Mouse (Mus musculus) neural tube, embryonic 14.5 days (tissue): Measurements from ENCODE around the gene Megf11. TPM values are rescaled to one million over a fixed set of nuclear protein-coding genes. Genes with fewer than 3 reads are reported as not detected.

Experiments used
- ATAC-seq: fragments of 200-750 bp; cut with Nextera tagmentation; 2 replicates; pipeline ENCODE4 v1.8.0; 2017; ENCODE audit warnings: low read depth, mild to moderate bottlenecking, moderate TSS enrichment, moderate library complexity
- H3K27ac ChIP-seq: fragments of 300-500 bp; sonication (generic); 2 replicates; pipeline ENCODE4 v1.5.1; 2014; ENCODE audit warnings: low read depth, mild to moderate bottlenecking, control low read depth, low read length, moderate library complexity, mixed read lengths
- H3K27me3 ChIP-seq: fragments of 300-500 bp; sonication (generic); 2 replicates; pipeline ENCODE4 v1.6.1; 2014; ENCODE audit warnings: low read length; ENCODE audit not compliant: control insufficient read depth, insufficient read depth
- H3K36me3 ChIP-seq: fragments of 300-500 bp; sonication (generic); 2 replicates; pipeline ENCODE4 v1.6.1; 2014; ENCODE audit warnings: low read length, mixed read lengths; ENCODE audit not compliant: control insufficient read depth, insufficient read depth
- H3K4me1 ChIP-seq: fragments of 300-500 bp; sonication (generic); 2 replicates; pipeline ENCODE4 v1.6.1; 2014; ENCODE audit warnings: low read length; ENCODE audit not compliant: control insufficient read depth, insufficient read depth
- H3K4me2 ChIP-seq: fragments of 300-500 bp; sonication (generic); 2 replicates; pipeline ENCODE4 v1.6.1; 2014; ENCODE audit warnings: mild to moderate bottlenecking, low read depth, low read length, control low read depth
- H3K4me3 ChIP-seq: fragments of 300-500 bp; sonication (generic); 2 replicates; pipeline ENCODE4 v1.5.1; 2014; ENCODE audit warnings: low read depth, low read length, control low read depth, mixed read lengths
- H3K9ac ChIP-seq: fragments of 300-500 bp; sonication (generic); replicated peaks from 2 replicates; pipeline ENCODE4 v1.6.1; 2014; ENCODE audit warnings: low read depth, mild to moderate bottlenecking, control low read depth, low read length, mixed read lengths
- H3K9me3 ChIP-seq: fragments of 300-500 bp; sonication (generic); 2 replicates; pipeline ENCODE4 v1.6.1; 2016; ENCODE audit warnings: low read length; ENCODE audit not compliant: control insufficient read depth
- WGBS: fragments of 180-500 bp; shearing (Covaris S2); extraction: QIAGEN DNeasy Blood & Tissue Kit; methylation state at CpG from one replicate; pipeline ENCODE4 v1.1.7; 2014; 5-methylcytosine and 5-hydroxymethylcytosine counted together
- polyA plus RNA-seq: library from polyadenylated mRNA; unstranded; fragments of >200 nt; fragmentation: Nextera tagmentation; extraction: Ambion mirVana; gene quantifications from 2 replicates; pipeline ENCODE4 v1.2.1, GENCODE M21; 2014

Gene Megf11
- polyA plus RNA-seq, 1 experiment from 2014 or later = 17.7 TPM

DNA sequence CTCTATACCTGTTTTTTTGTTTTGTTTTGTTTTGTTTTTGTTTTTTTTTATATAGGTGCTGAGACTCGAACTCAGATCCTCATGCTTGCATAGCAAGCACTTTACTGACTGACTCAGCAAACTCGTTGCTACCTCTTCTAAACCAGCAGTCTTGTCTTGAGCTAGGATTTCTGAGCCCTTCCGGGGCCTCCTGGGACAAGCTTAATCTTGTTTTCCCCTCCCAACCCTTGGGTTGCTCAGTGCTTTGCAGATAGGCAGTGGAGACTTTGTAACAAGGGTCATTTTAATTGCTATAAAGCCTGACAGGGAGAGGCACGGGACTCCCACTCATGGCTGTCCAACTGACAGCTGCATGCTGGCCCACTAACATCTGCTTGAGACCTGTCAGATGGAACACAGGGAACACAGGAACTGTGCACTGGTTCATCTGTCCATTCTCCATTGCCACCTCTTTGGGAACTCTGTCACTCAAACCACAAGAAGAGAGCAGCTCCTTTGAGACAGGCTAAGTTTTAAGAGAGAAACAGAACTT lies 147.4 kb downstream of the Megf11 start:
- Histone ChIP-seq H3K4me2 (no peak overlapping the region), H3K4me1 (peaks cover 7% of the 10 kb centered on the region; the same call in 1 of the 2 replicates), H3K4me3 (no peak overlapping the region), H3K27ac (no peak overlapping the region), H3K9me3 (no peaks in the 10 kb centered on the region), H3K9ac (no peak overlapping the region), H3K27me3 (no peaks in the 10 kb centered on the region), H3K36me3 (no peaks in the 10 kb centered on the region)
- WGBS = 76% methylated on average over 4 of the region's 4 CpGs
- no peak for ATAC-seq

DNA sequence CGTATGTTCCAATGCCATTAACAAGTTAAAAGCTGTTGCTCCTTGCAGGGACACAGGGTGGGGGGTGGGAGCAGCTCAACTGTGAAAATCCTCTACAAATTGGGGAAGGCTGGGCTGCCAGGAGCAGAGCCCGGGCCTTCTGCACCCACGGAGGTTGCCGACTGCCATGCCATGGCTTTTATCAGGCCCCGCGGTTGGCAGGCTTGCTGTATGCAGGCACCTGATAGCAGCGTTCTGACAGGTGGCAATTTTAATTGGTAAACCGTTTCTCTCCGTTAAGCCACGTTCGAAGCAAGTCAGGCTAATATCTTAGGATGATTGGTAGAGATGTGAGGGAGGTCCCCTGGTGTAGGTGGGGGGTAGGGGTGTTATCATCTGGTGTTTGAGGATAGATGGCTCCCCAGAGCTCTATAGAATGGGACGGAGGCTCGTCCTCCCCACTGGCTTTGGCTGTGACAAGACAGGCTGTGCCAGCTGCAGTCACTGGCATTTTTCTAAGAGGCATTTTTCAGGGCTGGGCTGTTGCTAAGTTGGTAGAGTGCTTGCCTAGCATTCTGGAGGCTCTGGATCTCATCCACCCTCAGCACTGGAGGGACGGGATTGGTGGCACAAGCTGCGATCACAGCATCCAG lies 148.2 kb downstream of the Megf11 start:
- peak; percentile 69; the same call in 1 of the 2 replicates for ATAC-seq

DNA sequence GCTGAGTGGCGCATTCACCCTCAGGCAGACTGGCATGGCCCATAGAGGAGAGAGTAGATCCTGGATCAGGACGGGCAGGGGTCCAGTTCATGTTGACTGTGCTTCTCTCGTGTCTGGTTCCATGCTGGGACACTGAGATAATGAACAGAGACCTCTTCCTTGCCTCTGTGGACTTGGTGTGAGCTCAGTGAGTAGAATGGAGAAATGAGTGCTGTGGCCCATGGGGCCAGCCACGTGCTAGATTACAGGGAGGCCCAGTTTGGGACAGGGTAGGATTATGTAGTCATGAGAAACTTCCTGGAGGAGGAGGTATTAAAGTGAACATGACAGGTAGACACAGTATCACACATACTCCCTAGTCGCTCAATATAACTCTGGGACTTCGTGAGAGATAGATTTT lies 148.9 kb downstream of the Megf11 start:
- 79% methylated on average over 6 of the region's 6 CpGs for WGBS
- no peaks in the 10 kb centered on the region for H3K36me3 ChIP-seq
- no peaks in the 10 kb centered on the region for H3K27me3 ChIP-seq
- H3K27ac ChIP-seq = no peak overlapping the region
- H3K4me2 ChIP-seq = no peak overlapping the region
- no peaks in the 10 kb centered on the region for H3K9me3 ChIP-seq
- no peak overlapping the region for H3K4me3 ChIP-seq
- no peak overlapping the region for H3K9ac ChIP-seq
- H3K4me1 ChIP-seq = peaks cover 7% of the 10 kb centered on the region; the same call in 1 of the 2 replicates
- ATAC-seq = no peak

More for the DNA sequence above, 148.2 kb downstream of the Megf11 start:
- H3K9ac ChIP-seq = no peak overlapping the region
- H3K4me1 ChIP-seq = peaks cover 7% of the 10 kb centered on the region; the same call in 1 of the 2 replicates
- H3K27me3 ChIP-seq = no peaks in the 10 kb centered on the region
- no peaks in the 10 kb centered on the region for H3K9me3 ChIP-seq
- H3K4me3 ChIP-seq = no peak overlapping the region
- 26% methylated on average over 15 of the region's 15 CpGs for WGBS
- no peak overlapping the region for H3K4me2 ChIP-seq
- H3K36me3 ChIP-seq = no peaks in the 10 kb centered on the region
- no peak overlapping the region for H3K27ac ChIP-seq

DNA sequence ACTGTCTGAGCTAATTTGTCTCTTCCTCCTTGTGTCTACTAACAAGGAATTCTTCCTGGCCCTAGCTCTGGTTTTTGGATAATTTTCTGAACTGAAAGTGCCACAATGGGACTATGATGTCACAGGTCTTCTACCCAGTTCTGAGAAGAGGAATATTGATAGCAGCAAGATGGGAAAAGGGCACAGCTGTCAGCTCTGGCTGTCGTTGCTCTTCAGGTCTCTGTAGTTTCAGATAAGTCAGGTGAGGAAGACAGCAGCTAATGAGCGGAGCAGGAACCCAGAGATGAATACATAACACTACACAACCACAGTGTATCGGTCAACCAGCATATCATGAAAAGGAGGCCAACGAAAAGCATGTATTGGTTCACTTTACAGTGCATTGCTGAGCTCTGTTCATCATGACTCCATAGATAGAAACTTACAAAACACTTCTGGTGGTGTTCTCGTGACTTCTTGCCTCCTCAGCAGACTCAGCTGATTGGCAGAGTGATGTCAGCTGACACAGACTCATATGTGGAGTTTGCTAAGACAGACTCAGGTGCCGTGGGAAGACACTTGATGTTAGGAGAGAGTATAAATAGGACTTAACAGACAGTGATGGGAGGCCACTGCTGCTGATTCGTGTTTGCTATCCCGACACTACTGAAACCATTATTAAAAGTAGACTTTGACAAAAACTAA lies 149.6 kb downstream of the Megf11 start:
- no peak overlapping the region for H3K27ac ChIP-seq
- no peaks in the 10 kb centered on the region for H3K27me3 ChIP-seq
- no peak overlapping the region for H3K9ac ChIP-seq
- peaks cover 7% of the 10 kb centered on the region; the same call in 1 of the 2 replicates for H3K4me1 ChIP-seq
- no peaks in the 10 kb centered on the region for H3K36me3 ChIP-seq
- H3K9me3 ChIP-seq = no peaks in the 10 kb centered on the region
- H3K4me3 ChIP-seq = no peak overlapping the region
- 91% methylated on average over 8 of the region's 8 CpGs for WGBS
- no peak overlapping the region for H3K4me2 ChIP-seq
- ATAC-seq = no peak

DNA sequence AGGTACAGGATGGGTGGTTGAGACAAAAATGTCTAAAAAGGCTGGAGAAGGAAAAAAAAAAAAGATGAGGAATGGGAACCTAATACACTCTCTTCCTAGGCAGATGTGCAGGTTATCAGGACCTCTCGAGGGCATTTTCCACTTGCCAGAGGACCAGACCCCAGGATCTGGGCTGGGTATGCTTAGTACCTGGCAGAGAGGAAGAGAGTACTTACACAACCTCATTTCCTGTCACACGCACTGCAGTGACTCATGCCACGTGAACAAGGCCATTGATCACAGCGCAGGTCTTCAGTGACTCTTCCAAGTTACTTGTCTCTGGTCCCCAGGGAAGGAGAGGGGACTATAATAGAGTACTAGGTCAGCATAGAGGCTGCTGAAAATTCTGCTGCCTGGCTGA lies 152.4 kb downstream of the Megf11 start:
- Histone ChIP-seq H3K36me3 (no peaks in the 10 kb centered on the region), H3K4me2 (no peak overlapping the region), H3K4me3 (no peak overlapping the region), H3K9me3 (no peaks in the 10 kb centered on the region), H3K27me3 (no peaks in the 10 kb centered on the region), H3K27ac (no peak overlapping the region), H3K4me1 (peaks cover 7% of the 10 kb centered on the region; the same call in 1 of the 2 replicates), H3K9ac (no peak overlapping the region)
- 83% methylated on average over 4 of the region's 4 CpGs for WGBS
- ATAC-seq = no peak

DNA sequence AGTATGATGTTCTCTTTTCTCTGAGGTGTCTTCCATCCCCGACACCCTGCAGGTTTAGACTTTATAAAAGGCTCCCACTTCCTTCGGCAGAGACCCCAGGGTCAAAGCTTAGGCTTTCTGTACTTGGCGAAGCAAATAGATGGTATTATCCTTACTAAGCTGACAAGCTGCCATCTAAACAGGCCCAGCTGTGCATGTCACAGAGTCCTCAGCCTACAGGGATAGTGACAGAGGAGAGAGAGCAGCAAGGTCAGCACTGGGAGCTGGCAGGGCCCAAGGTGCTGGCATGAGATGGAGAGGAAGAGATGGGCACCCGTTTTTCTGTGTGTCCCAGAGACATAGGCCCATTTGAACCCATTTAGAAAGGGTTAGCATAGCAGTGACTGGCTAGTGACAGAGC lies 156.8 kb downstream of the Megf11 start:
- Histone ChIP-seq H3K27ac (no peak overlapping the region), H3K27me3 (no peaks in the 10 kb centered on the region), H3K9me3 (no peaks in the 10 kb centered on the region), H3K4me2 (no peak overlapping the region), H3K36me3 (no peaks in the 10 kb centered on the region), H3K4me1 (no peaks in the 10 kb centered on the region), H3K9ac (no peak overlapping the region), H3K4me3 (no peak overlapping the region)
- ATAC-seq = no peak
- WGBS = 79% methylated on average over 4 of the region's 4 CpGs

DNA sequence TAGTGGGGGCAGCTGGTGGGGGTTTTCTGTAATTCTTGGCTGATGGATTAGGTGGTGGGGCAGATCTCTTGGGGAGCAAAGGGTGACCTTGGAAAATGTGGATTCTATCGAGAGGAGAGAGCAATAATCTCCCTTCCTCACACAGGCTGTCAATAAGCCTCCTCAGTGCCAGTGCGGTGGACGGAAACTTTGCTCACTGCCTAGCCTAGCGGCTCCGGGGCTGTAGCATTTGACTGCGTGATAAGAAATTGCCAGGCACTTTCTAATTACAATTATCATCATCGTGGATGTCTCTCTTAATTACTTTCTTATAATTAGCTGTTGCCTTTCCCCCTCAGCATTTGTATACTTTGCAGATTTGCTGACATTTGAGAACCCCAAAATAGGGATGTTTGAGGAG lies 157.7 kb downstream of the Megf11 start:
- Histone ChIP-seq H3K9ac (no peak overlapping the region), H3K4me1 (no peaks in the 10 kb centered on the region), H3K4me2 (no peak overlapping the region), H3K9me3 (no peaks in the 10 kb centered on the region), H3K36me3 (no peaks in the 10 kb centered on the region), H3K4me3 (no peak overlapping the region), H3K27me3 (no peaks in the 10 kb centered on the region), H3K27ac (no peak overlapping the region)
- no peak for ATAC-seq
- 36% methylated on average over 7 of the region's 7 CpGs for WGBS

DNA sequence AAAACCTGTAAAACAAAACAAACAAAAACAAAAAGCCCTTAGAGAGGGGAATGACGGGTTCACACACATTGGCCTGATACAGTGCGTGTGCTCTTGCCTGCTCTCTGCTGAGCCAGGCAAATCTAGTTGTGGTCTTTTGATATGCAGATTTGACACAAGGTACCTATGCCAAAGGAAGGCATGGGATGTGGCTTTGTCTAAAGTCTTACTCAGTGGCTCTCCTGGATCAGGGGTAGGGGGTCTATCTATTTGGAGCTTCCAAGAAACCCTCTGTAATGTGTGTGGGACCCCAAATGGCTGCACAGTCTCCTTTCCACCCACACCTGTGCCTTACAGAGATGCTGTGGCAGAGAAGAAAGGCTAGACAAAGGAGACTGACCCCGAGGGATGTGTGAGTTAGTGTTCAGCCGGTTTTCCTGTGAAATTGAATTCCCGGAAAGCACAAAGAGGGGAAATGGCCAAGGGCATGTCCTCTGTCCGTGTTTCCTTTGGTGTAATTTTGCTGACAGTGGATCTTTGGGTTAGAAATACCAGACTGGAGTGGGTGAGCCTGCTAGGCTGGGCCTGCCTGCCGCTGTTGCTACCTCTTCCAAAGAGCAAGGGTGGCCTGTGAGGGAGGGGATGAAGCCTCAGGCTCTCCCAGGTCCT lies 161.0 kb downstream of the Megf11 start:
- Histone ChIP-seq H3K9me3 (no peaks in the 10 kb centered on the region), H3K27ac (no peak overlapping the region), H3K4me1 (peaks cover 6% of the 10 kb centered on the region; the same call in 1 of the 2 replicates), H3K4me2 (no peak overlapping the region), H3K27me3 (no peaks in the 10 kb centered on the region), H3K4me3 (no peak overlapping the region), H3K9ac (no peak overlapping the region), H3K36me3 (no peaks in the 10 kb centered on the region)
- 53% methylated on average over 7 of the region's 7 CpGs for WGBS
- ATAC-seq = no peak

DNA sequence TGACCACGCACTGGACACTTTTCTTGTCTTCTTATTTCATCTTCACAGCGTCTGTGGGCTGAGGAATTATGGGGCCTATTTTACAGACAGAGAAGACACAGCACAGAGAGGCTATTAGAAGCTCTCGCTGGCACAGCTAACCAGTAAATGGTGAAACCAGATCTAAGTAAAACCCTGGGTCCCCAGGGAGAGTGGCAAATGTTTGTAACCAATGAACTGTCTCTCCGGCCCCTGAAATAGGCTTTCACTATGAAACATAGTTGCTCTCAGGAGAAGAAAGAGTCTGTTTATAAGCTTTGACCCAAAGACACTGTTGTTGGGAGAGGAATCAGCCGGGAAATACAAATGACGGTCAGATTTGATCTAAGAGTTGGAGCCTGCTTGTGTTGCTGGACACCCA lies 162.9 kb downstream of the Megf11 start:
- no peaks in the 10 kb centered on the region for H3K27me3 ChIP-seq
- no peak overlapping the region for H3K4me3 ChIP-seq
- ATAC-seq = no peak
- H3K9ac ChIP-seq = no peak overlapping the region
- H3K9me3 ChIP-seq = no peaks in the 10 kb centered on the region
- H3K4me1 ChIP-seq = peaks cover 6% of the 10 kb centered on the region; the same call in 1 of the 2 replicates
- no peaks in the 10 kb centered on the region for H3K36me3 ChIP-seq
- 69% methylated on average over 6 of the region's 6 CpGs for WGBS
- H3K4me2 ChIP-seq = no peak overlapping the region
- no peak overlapping the region for H3K27ac ChIP-seq
